Mouse (Mus musculus) heart, adult 2 months (tissue): ENCODE measurements around the gene Tmem120a. TPM values are rescaled to one million over a fixed set of nuclear protein-coding genes. Genes with fewer than 3 reads are reported as not detected.

ENCODE experiments used
- DNase-seq, 2 experiments: peaks; one replicate each; pipeline ENCODE4 v3.0.0; 2021
- H3K27ac ChIP-seq: fragments of 200-600 bp; 2 replicates; pipeline ENCODE4 v1.8.1; 2022
- H3K27me3 ChIP-seq: fragments of 200-500 bp; 2 replicates; pipeline ENCODE4 v1.6.1; 2012; ENCODE audit warnings: mild to moderate bottlenecking, low read length, inconsistent platforms, mixed read lengths; ENCODE audit not compliant: control insufficient read depth, insufficient read depth
- H3K36me3 ChIP-seq: fragments of 200-500 bp; 2 replicates; pipeline ENCODE4 v1.6.1; 2012; ENCODE audit warnings: low read length, inconsistent platforms; ENCODE audit not compliant: control insufficient read depth, insufficient read depth
- H3K4me1 ChIP-seq: fragments of 200-500 bp; 2 replicates; pipeline ENCODE4 v1.6.1; 2011; ENCODE audit warnings: low read length; ENCODE audit not compliant: control insufficient read depth, insufficient read depth
- H3K4me3 ChIP-seq: fragments of 200-600 bp; 2 replicates; pipeline ENCODE4 v1.8.1; 2022
- H3K79me2 ChIP-seq: fragments of 200-500 bp; replicated peaks from 2 replicates; pipeline ENCODE4 v1.6.1; 2012; ENCODE audit warnings: mild to moderate bottlenecking, inconsistent platforms, low read length, moderate library complexity, mixed read lengths; ENCODE audit not compliant: control insufficient read depth, insufficient read depth
- H3K9ac ChIP-seq: fragments of 200-500 bp; 2 replicates; pipeline ENCODE4 v1.6.1; 2012; ENCODE audit warnings: low read depth, mild to moderate bottlenecking, control low read depth, inconsistent platforms, low read length, mixed read lengths
- CTCF ChIP-seq: fragments of 200-600 bp; IDR thresholded peaks from 2 replicates; pipeline ENCODE4 v1.8.1; 2022; ENCODE audit warnings: antibody characterized with exemption, mild to moderate bottlenecking, moderate library complexity
- EP300 ChIP-seq: fragments of 200-500 bp; IDR thresholded peaks from 2 replicates; pipeline ENCODE4 v1.6.1; 2011; ENCODE audit warnings: low read depth, low read length, control low read depth; ENCODE audit not compliant: insufficient read depth
- POLR2A ChIP-seq: fragments of 200-500 bp; IDR thresholded peaks from 2 replicates; pipeline ENCODE4 v1.6.1; 2011; ENCODE audit warnings: mild to moderate bottlenecking, low read depth, low read length, control low read depth; ENCODE audit not compliant: insufficient read depth
- WGBS: fragments of 180-500 bp; shearing (Covaris S2); methylation state at CpG from one replicate; pipeline ENCODE4 v1.1.7; 2018; 5-methylcytosine and 5-hydroxymethylcytosine counted together
- intact Hi-C: fragments of 180-260 bp; cut with DNase I; formaldehyde crosslinking; loops from one replicate; pipeline ENCODE4 v1.15.1; 2025
- polyA plus RNA-seq: library from polyadenylated mRNA; depleted of rRNA; stranded (reverse); fragments of >200 nt; gene quantifications from 2 replicates; pipeline ENCODE4 v1.2.3, GENCODE M21; 2012
- total RNA-seq, 2 experiments: library from RNA; stranded (reverse); gene quantifications; 2 replicates each; pipeline ENCODE4 v1.2.3; 2021

Gene Tmem120a
- total and polyA plus RNA-seq, 3 experiments: 13.6 to 27.3 (median 19.3) TPM

- H3K79me2 ChIP-seq: peaks cover 1% of the 10 kb centered on the region; the same call in 1 of the 2 replicates
- H3K27me3 ChIP-seq: no peaks in the 10 kb centered on the region
- H3K4me3 ChIP-seq: no peak overlapping the region
- peaks cover 18% of the 10 kb centered on the region for H3K4me1 ChIP-seq
- no peak overlapping the region for H3K9ac ChIP-seq
- WGBS: 24% methylated on average over 15 of the region's 15 CpGs
- TF ChIP-seq EP300: 0 out of 2 replicates have a peak, but pooled peaks have one; percentile 20
- no peak for TF ChIP-seq POLR2A
- TF ChIP-seq CTCF: peak; percentile 26
- DNase-seq: peak in 1 of 2 experiments; percentile 51
- intact Hi-C loops: no loop called here
- peak overlapping the region; percentile 58 for H3K27ac ChIP-seq
- no peaks in the 10 kb centered on the region; the same call in 1 of the 2 replicates for H3K36me3 ChIP-seq
These were observed 41.5 kb downstream of the Tmem120a start for GRCm38 (mm10) chr5:135702682-135703192.

GRCm38 (mm10) chr5:135702190-135702589, 42.1 kb downstream of the Tmem120a start:
- DNase-seq: peak in 1 of 2 experiments; percentile 58
- H3K9ac ChIP-seq: no peak overlapping the region; the same call in 1 of the 2 replicates
- H3K27ac ChIP-seq: peak overlapping the region; percentile 58
- H3K4me3 ChIP-seq: no peak overlapping the region
- TF ChIP-seq CTCF (no peak), POLR2A (no peak), EP300 (peak; percentile 40; the same call in 1 of the 2 replicates)
- H3K4me1 ChIP-seq: peaks cover 20% of the 10 kb centered on the region
- no peaks in the 10 kb centered on the region for H3K27me3 ChIP-seq
- intact Hi-C loops: no loop called here
- H3K36me3 ChIP-seq: no peaks in the 10 kb centered on the region; the same call in 1 of the 2 replicates
- peaks cover 1% of the 10 kb centered on the region; the same call in 1 of the 2 replicates for H3K79me2 ChIP-seq
- WGBS: 50% methylated on average over 6 of the region's 6 CpGs

- intact Hi-C loops: no loop called here
- H3K27me3 ChIP-seq: no peaks in the 10 kb centered on the region
- H3K4me3 ChIP-seq: no peak overlapping the region
- H3K79me2 ChIP-seq: peaks cover 1% of the 10 kb centered on the region; the same call in 1 of the 2 replicates
- DNase-seq: no peak
- WGBS: 95% methylated on average over 4 of the region's 4 CpGs
- H3K36me3 ChIP-seq: no peaks in the 10 kb centered on the region; the same call in 1 of the 2 replicates
- H3K4me1 ChIP-seq: peaks cover 21% of the 10 kb centered on the region
- no peak for TF ChIP-seq EP300
- no peak for TF ChIP-seq CTCF
- TF ChIP-seq POLR2A: no peak
- H3K27ac ChIP-seq: no peak overlapping the region; the same call in 1 of the 2 replicates
- no peak overlapping the region; the same call in 1 of the 2 replicates for H3K9ac ChIP-seq
These were observed 42.6 kb downstream of the Tmem120a start for GRCm38 (mm10) chr5:135701601-135702000.

GRCm38 (mm10) chr5:135697711-135698111, 46.5 kb downstream of the Tmem120a start:
- no peak for TF ChIP-seq CTCF
- TF ChIP-seq POLR2A: no peak
- TF ChIP-seq EP300: no peak
- intact Hi-C loops: no loop called here
- Histone ChIP-seq H3K4me1 (peaks cover 15% of the 10 kb centered on the region), H3K27ac (no peak overlapping the region), H3K36me3 (no peaks in the 10 kb centered on the region; the same call in 1 of the 2 replicates), H3K4me3 (no peak overlapping the region), H3K27me3 (no peaks in the 10 kb centered on the region), H3K79me2 (no peaks in the 10 kb centered on the region; the same call in none of the 2 replicates), H3K9ac (no peak overlapping the region)
- no peak for DNase-seq
- 35% methylated on average over 5 of the region's 5 CpGs for WGBS

- Histone ChIP-seq H3K79me2 (peaks cover 3% of the 10 kb centered on the region), H3K27me3 (no peaks in the 10 kb centered on the region), H3K27ac (no peak overlapping the region), H3K4me3 (no peak overlapping the region), H3K36me3 (peaks cover 2% of the 10 kb centered on the region), H3K9ac (no peak overlapping the region), H3K4me1 (peaks cover 4% of the 10 kb centered on the region)
- no peak for TF ChIP-seq EP300
- no peak for TF ChIP-seq POLR2A
- intact Hi-C loops: no loop called here
- no peak for DNase-seq
- 45% methylated on average over 7 of the region's 7 CpGs for WGBS
These were observed 48.9 kb downstream of the Tmem120a start for GRCm38 (mm10) chr5:135695277-135695721.

GRCm38 (mm10) chr5:135693281-135693853, 50.9 kb downstream of the Tmem120a start:
- Histone ChIP-seq H3K27ac (no peak overlapping the region), H3K9ac (no peak overlapping the region), H3K79me2 (peaks cover 3% of the 10 kb centered on the region), H3K36me3 (peaks cover 2% of the 10 kb centered on the region), H3K4me3 (no peak overlapping the region), H3K27me3 (no peaks in the 10 kb centered on the region), H3K4me1 (peaks cover 8% of the 10 kb centered on the region)
- intact Hi-C loops: no loop called here
- no peak for TF ChIP-seq POLR2A
- TF ChIP-seq EP300: no peak
- no peak for TF ChIP-seq CTCF
- WGBS: 94% methylated on average over 5 of the region's 5 CpGs
- DNase-seq: no peak
